Mouse (Mus musculus) midbrain, embryonic 11.5 days (tissue): ENCODE data around the gene Galk1. TPM values are rescaled to one million over a fixed set of nuclear protein-coding genes. Genes with fewer than 3 reads are reported as not detected.

Experiments used
- ATAC-seq: fragments of 200-750 bp; cut with Nextera tagmentation; 2 replicates; pipeline ENCODE4 v1.8.0; 2017; ENCODE audit warnings: moderate TSS enrichment, moderate library complexity; ENCODE audit not compliant: low FRiP score
- DNase-seq: peaks from one replicate; pipeline ENCODE4 v3.0.0; 2015; ENCODE audit warnings: low spot score; ENCODE audit errors: missing footprints
- H3K27ac ChIP-seq: fragments of 300-500 bp; sonication (generic); 2 replicates; pipeline ENCODE4 v1.5.1; 2014; ENCODE audit warnings: low read depth, low read length
- H3K27me3 ChIP-seq: fragments of 300-500 bp; sonication (generic); 2 replicates; pipeline ENCODE4 v1.6.1; 2014; ENCODE audit warnings: mild to moderate bottlenecking, low read length, moderate library complexity, mixed read lengths; ENCODE audit not compliant: control insufficient read depth, insufficient read depth
- H3K36me3 ChIP-seq: fragments of 300-500 bp; sonication (generic); 2 replicates; pipeline ENCODE4 v1.6.1; 2014; ENCODE audit warnings: mild to moderate bottlenecking, low read length, moderate library complexity, mixed read lengths; ENCODE audit not compliant: control insufficient read depth, insufficient read depth
- H3K4me1 ChIP-seq: fragments of 300-500 bp; sonication (generic); 2 replicates; pipeline ENCODE4 v1.6.1; 2014; ENCODE audit warnings: low read length; ENCODE audit not compliant: control insufficient read depth, insufficient read depth
- H3K4me2 ChIP-seq: fragments of 300-500 bp; sonication (generic); 2 replicates; pipeline ENCODE4 v1.6.1; 2014; ENCODE audit warnings: mild to moderate bottlenecking, moderate library complexity
- H3K4me3 ChIP-seq: fragments of 300-500 bp; sonication (generic); 2 replicates; pipeline ENCODE4 v1.5.1; 2014; ENCODE audit warnings: low read depth, low read length
- H3K9ac ChIP-seq: fragments of 300-500 bp; sonication (generic); 2 replicates; pipeline ENCODE4 v1.6.1; 2014; ENCODE audit warnings: low read length
- H3K9me3 ChIP-seq: fragments of 300-500 bp; sonication (generic); 2 replicates; pipeline ENCODE4 v1.6.1; 2016; ENCODE audit warnings: low read length; ENCODE audit not compliant: control insufficient read depth
- WGBS: fragments of 180-500 bp; shearing (Covaris S2); extraction: QIAGEN DNeasy Blood & Tissue Kit; methylation state at CpG from one replicate; pipeline ENCODE4 v1.1.7; 2014; 5-methylcytosine and 5-hydroxymethylcytosine counted together
- polyA plus RNA-seq: library from polyadenylated mRNA; unstranded; fragments of >200 nt; fragmentation: Nextera tagmentation; extraction: Ambion mirVana; gene quantifications from 2 replicates; pipeline ENCODE4 v1.2.1, GENCODE M21; 2014

Gene Galk1
- polyA plus RNA-seq, 1 experiment from 2014 or later, result 93.4 TPM

DNA sequence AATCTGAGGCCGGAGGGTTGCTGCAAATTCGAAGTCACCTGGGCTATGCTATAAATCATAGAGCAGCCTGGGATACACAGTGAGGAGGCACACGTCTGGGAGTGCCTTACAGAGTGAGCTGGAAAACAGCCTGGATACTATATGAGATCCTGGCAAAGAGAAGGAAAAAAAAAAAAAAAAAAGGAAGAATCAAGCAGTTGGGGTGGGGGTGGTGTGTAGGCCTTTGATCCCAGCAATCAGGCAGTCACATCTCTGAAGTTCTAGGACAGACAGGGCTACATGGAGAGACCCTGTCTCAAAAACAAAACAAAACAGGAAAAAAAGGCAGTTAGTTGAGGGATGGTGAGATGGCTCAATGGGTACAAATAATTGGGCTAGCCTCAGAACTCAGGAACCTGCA, 24.2 kb upstream of the Galk1 start:
- no peak overlapping the region for H3K4me3 ChIP-seq
- ATAC-seq (no peak), DNase-seq (peak; percentile 66)
- no peak overlapping the region for H3K4me2 ChIP-seq
- H3K36me3 ChIP-seq, result peaks cover 17% of the 10 kb centered on the region
- no peak overlapping the region for H3K9ac ChIP-seq
- WGBS, result 96% methylated on average over 3 of the region's 3 CpGs
- H3K9me3 ChIP-seq, result no peaks in the 10 kb centered on the region
- H3K27me3 ChIP-seq, result no peaks in the 10 kb centered on the region
- H3K4me1 ChIP-seq, result no peaks in the 10 kb centered on the region; the same call in 1 of the 2 replicates
- no peak overlapping the region for H3K27ac ChIP-seq

DNA sequence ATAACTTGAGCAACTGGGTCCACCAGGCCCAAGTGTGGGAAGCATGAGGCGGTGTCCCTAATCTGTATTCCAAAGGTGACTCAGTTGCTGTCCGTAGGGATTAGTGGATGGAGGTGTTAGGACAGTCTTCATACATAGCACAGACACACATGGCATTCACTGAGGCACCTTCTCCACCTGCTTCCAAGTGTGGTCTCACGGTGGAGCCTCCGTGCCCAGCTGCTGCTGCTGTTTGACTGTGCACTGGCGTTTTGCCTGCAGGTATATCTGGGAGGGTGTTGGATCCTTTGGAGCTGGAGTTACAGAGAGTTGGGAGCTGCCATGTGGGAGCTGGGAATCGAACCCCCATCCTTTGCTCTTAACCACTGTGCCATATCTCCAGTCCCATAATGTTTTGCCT, 22.1 kb upstream of the Galk1 start:
- no peak for ATAC-seq
- DNase-seq, result peak; percentile 54
- Histone ChIP-seq H3K4me1 (peaks cover 8% of the 10 kb centered on the region), H3K4me2 (no peak overlapping the region), H3K4me3 (no peak overlapping the region), H3K27ac (no peak overlapping the region), H3K27me3 (no peaks in the 10 kb centered on the region), H3K9ac (no peak overlapping the region), H3K36me3 (peaks cover 10% of the 10 kb centered on the region), H3K9me3 (no peaks in the 10 kb centered on the region)
- 93% methylated on average over 6 of the region's 6 CpGs for WGBS

DNA sequence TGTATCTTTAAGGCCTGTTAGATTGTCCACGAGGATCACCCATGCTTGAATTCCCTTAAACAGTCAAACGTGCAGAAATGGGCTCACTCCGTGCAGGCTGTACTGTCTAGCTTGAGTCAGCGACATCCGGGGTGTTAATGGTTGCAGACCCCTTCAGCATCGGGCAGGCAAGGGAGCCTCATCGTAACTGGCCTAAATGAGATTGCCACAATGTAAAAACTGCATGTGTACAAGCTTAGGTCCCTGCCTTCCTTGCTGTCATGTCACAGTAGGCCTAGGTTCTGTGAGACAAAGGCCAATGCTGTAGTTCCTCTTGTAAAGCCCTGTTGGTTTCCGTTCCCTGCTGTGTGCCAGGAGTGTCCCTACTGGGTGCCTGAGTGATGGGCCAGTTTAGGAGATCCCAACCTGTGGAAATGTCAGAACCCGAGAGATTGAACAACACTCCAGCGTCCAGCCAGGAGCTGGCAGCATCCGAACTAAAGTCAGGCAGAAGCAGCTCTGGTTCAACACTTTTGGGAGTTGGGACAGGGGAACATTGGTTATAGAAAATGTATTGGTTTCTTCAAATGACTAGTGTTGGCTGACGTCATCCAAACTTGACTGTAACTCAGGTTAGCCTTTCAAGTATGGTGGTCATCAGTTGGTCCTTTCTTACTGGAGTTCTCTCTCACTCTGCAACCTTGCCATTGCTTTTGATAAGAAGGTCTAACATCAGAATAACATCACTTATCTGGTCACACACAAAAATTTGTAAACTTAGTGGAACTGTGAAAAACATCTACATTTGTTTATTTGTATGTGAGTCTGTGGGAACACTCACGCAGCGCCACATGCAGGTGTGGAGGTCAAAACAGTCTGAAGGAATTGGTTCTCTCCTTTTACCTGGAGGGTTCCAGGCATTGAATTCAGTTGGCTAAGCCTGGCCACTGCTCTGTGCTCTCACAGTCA, 18.7 kb upstream of the Galk1 start:
- H3K27me3 ChIP-seq, result no peaks in the 10 kb centered on the region
- H3K4me1 ChIP-seq, result peaks cover 8% of the 10 kb centered on the region
- ATAC-seq (peak; percentile 24), DNase-seq (peak; percentile 94)
- 0 out of 2 replicates have a peak, but pooled peaks cover 2% of the 10 kb centered on the region for H3K36me3 ChIP-seq
- H3K9me3 ChIP-seq, result no peaks in the 10 kb centered on the region
- peak overlapping the region; percentile 95 for H3K9ac ChIP-seq
- 32% methylated on average over 14 of the region's 14 CpGs for WGBS
- H3K4me2 ChIP-seq, result peak overlapping the region; percentile 97
- H3K4me3 ChIP-seq, result peak overlapping the region; percentile 79
- peak overlapping the region; percentile 95 for H3K27ac ChIP-seq

DNA sequence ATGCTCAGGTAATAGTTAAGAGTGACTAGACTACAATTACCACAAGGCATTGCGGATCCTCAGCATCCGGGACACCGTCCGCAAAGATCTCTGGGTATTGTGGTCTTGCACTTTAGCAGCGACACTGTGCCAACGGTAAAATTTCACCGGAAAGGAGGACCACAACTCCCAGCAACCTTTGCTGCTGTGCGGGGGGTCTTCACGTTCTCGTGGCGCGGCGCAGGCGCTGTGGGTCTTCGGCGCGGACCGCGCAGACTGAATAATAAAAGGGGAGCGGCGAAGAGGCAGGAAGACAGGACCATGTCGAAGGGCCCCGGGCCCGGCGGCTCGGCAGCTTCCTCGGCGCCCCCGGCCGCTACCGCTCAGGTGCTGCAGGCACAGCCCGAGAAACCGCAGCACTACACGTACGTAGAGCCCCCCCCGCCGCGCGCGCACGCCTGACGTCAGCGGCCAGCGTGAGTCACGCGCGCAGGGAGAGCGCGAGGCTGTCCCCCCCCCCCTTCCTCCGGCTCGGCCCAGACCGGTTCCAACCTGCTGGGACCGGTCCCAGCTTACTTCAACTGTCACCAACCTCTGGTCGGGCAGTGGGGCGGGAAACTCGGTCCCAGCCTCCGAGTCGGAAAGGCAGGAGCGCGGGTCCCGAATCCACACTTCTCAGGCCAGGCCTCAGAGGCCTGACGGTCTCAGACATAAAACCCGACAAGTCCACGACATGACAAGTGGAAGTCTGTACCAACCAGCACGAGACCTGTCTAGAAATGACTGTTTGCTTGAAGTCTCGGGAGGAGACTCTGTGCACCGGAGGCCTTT, 17.8 kb upstream of the Galk1 start, which contains the start of gene Unk:
Gene Unk, plus strand, starts transcription at position 235 of the 810 bp plus-strand sequence.
- no peaks in the 10 kb centered on the region for H3K9me3 ChIP-seq
- H3K4me2 ChIP-seq, result peak within 1 kb of the TSS; percentile 97
- 0 out of 2 replicates have a peak, but pooled peaks cover 2% of the 10 kb centered on the region for H3K36me3 ChIP-seq
- ATAC-seq (peak; percentile 94), DNase-seq (peak; percentile 100)
- peak within 1 kb of the TSS; percentile 95 for H3K27ac ChIP-seq
- H3K4me1 ChIP-seq, result peaks cover 8% of the 10 kb centered on the region
- H3K9ac ChIP-seq, result peak within 1 kb of the TSS; percentile 95
- WGBS, result under 1% methylated on average over 65 of the region's 67 CpGs
- peak within 1 kb of the TSS; percentile 79 for H3K4me3 ChIP-seq
- H3K27me3 ChIP-seq, result no peaks in the 10 kb centered on the region

DNA sequence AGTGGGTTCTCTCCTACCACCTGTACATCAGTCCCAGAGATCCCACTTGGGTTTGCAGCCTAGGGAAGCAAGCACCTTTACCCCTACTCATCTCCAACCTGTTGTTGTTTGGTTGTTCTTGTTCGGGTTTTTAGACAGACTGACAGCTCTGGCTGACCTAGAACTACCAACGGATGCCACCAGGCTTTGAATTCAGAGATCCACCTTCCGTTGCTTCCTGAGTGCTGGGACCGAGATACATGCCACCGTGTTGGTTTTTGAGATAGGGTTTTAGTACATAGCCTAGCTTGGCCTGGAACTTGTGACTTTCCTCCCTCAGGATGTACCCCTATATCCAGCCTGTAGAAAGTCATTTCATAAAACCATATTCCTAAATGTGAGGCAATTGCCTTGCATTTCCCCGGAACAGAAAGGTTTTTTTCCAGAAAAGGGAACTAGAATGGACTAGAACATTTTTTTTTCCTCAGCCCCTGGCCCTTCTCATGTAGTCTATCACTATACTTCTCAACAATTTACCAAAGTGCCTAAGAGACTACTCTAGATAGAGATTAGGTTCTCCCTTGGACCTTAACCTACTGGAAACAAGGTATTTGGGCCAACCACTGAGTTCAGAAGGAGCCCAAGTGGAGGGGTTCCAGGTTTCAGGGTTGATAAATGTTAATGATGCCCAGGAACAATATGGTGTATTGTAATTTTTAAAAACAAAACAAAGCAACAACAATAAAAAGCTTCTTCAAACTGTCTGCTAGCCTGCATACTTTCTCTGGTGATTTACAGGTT, 16.8 kb upstream of the Galk1 start:
- H3K36me3 ChIP-seq, result no peaks in the 10 kb centered on the region
- no peaks in the 10 kb centered on the region for H3K9me3 ChIP-seq
- DNase-seq (peak; percentile 47), ATAC-seq (no peak)
- H3K4me3 ChIP-seq, result peak overlapping the region; percentile 79
- no peaks in the 10 kb centered on the region for H3K27me3 ChIP-seq
- H3K4me2 ChIP-seq, result peak overlapping the region; percentile 97
- WGBS, result 85% methylated on average over 6 of the region's 6 CpGs
- H3K27ac ChIP-seq, result no peak overlapping the region
- peak overlapping the region; percentile 53; the same call in 1 of the 2 replicates for H3K9ac ChIP-seq
- peaks cover 8% of the 10 kb centered on the region for H3K4me1 ChIP-seq

DNA sequence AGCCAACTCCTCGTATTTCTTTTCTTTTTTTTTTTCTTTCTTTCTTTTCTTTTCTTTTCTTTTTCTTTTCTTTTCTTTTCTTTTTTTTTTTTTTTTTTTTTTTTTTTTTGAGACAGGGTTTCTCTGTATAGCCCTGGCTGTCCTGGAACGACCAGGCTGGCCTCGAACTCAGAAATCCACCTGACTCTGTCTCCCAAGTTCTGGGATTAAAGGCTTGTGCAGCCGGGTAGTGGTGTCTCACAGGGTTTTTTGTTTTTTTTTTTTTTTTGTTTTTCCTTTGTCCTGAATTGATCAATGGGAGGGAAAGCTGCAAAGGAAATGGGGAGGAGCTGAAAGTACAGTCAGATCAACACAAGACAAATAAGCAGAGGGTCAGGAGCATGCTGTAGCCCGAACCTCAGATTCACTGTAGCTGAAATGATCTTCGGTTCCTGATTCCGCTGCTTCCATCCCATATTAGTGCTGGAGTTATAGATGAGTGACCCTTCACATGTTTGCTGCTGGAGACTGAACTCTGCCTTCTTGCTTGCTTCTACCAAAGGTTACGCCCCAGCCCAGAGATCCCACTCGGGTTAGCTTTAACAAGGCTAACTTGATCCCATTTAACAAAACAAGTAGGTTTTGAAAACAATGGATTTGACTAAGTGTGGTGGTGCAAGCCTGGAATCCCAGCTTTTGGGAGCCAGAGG, 15.8 kb upstream of the Galk1 start:
- Histone ChIP-seq H3K36me3 (no peaks in the 10 kb centered on the region), H3K27me3 (no peaks in the 10 kb centered on the region), H3K4me1 (peaks cover 8% of the 10 kb centered on the region), H3K27ac (no peak overlapping the region), H3K4me3 (no peak overlapping the region), H3K9me3 (no peaks in the 10 kb centered on the region), H3K4me2 (no peak overlapping the region), H3K9ac (no peak overlapping the region)
- peak; percentile 26 for DNase-seq
- 82% methylated on average over 9 of the region's 9 CpGs for WGBS
- ATAC-seq, result no peak

DNA sequence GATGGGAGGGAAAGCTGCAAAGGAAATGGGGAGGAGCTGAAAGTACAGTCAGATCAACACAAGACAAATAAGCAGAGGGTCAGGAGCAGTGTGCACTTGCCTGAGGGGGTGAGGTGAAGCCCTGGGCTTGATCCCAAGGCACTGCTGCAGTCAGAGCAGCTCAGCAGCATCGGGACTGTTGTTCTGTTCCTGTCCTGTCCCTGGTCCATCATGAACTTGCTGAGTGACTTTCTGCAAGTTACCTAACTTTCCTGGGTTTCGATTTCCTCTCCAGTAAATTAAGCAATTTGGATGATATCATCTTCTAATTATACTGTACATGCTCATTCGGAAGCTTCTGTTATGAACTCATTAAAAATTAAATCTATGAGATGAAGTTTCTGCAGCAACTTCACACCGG, 15.2 kb upstream of the Galk1 start, which contains the start of gene H3f3b:
Gene H3f3b, minus strand, starts transcription at position 207 of the 400 bp plus-strand sequence.
- WGBS, result 87% methylated on average over 4 of the region's 4 CpGs
- H3K4me1 ChIP-seq, result peaks cover 8% of the 10 kb centered on the region
- H3K4me3 ChIP-seq, result no peak within 1 kb of the TSS
- H3K4me2 ChIP-seq, result no peak within 1 kb of the TSS
- H3K27ac ChIP-seq, result no peak within 1 kb of the TSS
- no peaks in the 10 kb centered on the region for H3K9me3 ChIP-seq
- no peaks in the 10 kb centered on the region for H3K36me3 ChIP-seq
- DNase-seq (peak; percentile 19), ATAC-seq (no peak)
- H3K9ac ChIP-seq, result no peak within 1 kb of the TSS
- no peaks in the 10 kb centered on the region for H3K27me3 ChIP-seq
